Mouse (Mus musculus) liver, postnatal 0 days (tissue): Measurements from ENCODE around the gene Psme4. TPM values are rescaled to one million over a fixed set of nuclear protein-coding genes. Genes with fewer than 3 reads are reported as not detected.

Experiments
- ATAC-seq: fragments of 200-750 bp; cut with Nextera tagmentation; 2 replicates; pipeline ENCODE4 v1.8.0; 2017; ENCODE audit warnings: mild to moderate bottlenecking, moderate library complexity
- DNase-seq: peaks from one replicate; pipeline ENCODE4 v3.0.0-alpha.2; 2016
- H3K27ac ChIP-seq: fragments of 300-500 bp; sonication (generic); 2 replicates; pipeline ENCODE4 v1.5.1; 2014; ENCODE audit warnings: antibody characterized with exemption, moderate library complexity, mild to moderate bottlenecking, low read depth
- H3K27me3 ChIP-seq: fragments of 300-500 bp; sonication (generic); 2 replicates; pipeline ENCODE4 v1.6.1; 2014; ENCODE audit warnings: low read length, control low read depth, mixed read lengths; ENCODE audit not compliant: insufficient read depth
- H3K36me3 ChIP-seq: fragments of 300-500 bp; sonication (generic); replicated peaks from 2 replicates; pipeline ENCODE4 v1.6.1; 2014; ENCODE audit warnings: mild to moderate bottlenecking, control low read depth, low read length, moderate library complexity, mixed read lengths; ENCODE audit not compliant: insufficient read depth
- H3K4me1 ChIP-seq: fragments of 300-500 bp; sonication (generic); 2 replicates; pipeline ENCODE4 v1.6.1; 2014; ENCODE audit warnings: antibody characterized with exemption, mild to moderate bottlenecking, control low read depth; ENCODE audit not compliant: insufficient read depth
- H3K4me2 ChIP-seq: fragments of 300-500 bp; sonication (generic); 2 replicates; pipeline ENCODE4 v1.6.1; 2014; ENCODE audit warnings: low read depth, mild to moderate bottlenecking, low read length, moderate library complexity, mixed read lengths
- H3K4me3 ChIP-seq: fragments of 300-500 bp; sonication (generic); 2 replicates; pipeline ENCODE4 v1.5.1; 2014; ENCODE audit warnings: low read depth, low read length
- H3K9ac ChIP-seq: fragments of 300-500 bp; sonication (generic); replicated peaks from 2 replicates; pipeline ENCODE4 v1.6.1; 2014; ENCODE audit warnings: mild to moderate bottlenecking, moderate library complexity
- H3K9me3 ChIP-seq: fragments of 300-500 bp; sonication (generic); 2 replicates; pipeline ENCODE4 v1.6.1; 2016; ENCODE audit warnings: mild to moderate bottlenecking, control low read depth, low read length, mixed read lengths
- CTCF ChIP-seq: sonication (generic); IDR thresholded peaks from 2 replicates; pipeline ENCODE4 v1.5.1; 2016; ENCODE audit warnings: antibody characterized with exemption, low read depth
- EP300 ChIP-seq: IDR thresholded peaks from 2 replicates; pipeline ENCODE4 v1.6.1; 2016; ENCODE audit warnings: antibody characterized with exemption, low read depth, mild to moderate bottlenecking
- WGBS: fragments of 180-500 bp; shearing (Covaris S2); extraction: QIAGEN DNeasy Blood & Tissue Kit; methylation state at CpG from one replicate; pipeline ENCODE4 v1.1.7; 2014; ENCODE audit not compliant: insufficient replicate concordance; 5-methylcytosine and 5-hydroxymethylcytosine counted together
- polyA plus RNA-seq: library from polyadenylated mRNA; unstranded; fragments of >200 nt; fragmentation: Nextera tagmentation; extraction: Ambion mirVana; gene quantifications from 2 replicates; pipeline ENCODE4 v1.2.1, GENCODE M21; 2015

The Psme4 gene
- polyA plus RNA-seq, 1 experiment from 2014 or later, result 7.8 TPM

DNA sequence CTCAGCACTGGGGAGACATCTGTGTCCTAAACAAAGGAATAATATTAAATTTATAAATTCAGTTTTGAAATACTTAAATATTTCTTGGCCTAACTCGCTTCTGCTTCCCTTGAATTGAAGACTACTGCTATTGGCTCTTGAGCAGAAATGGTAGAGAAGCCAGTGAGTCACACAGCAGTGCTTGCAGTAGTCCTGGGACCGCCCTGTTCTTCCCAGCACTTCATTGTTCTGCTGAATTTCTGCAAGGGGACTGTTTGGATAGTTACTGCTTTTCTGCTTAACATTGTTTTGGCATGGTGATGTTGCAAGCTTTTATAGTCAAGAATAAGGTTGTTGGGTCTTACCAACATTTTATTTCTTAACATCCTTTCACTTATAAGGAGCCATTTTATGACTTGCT, 25.7 kb downstream of the Psme4 start:
- H3K27me3 ChIP-seq, result no peaks in the 10 kb centered on the region
- DNase-seq, result no peak
- no peak overlapping the region for H3K9ac ChIP-seq
- H3K36me3 ChIP-seq, result 0 out of 2 replicates have a peak, but pooled peaks cover 8% of the 10 kb centered on the region
- no peak overlapping the region for H3K4me3 ChIP-seq
- no peak overlapping the region for H3K4me2 ChIP-seq
- TF ChIP-seq EP300 (no peak), CTCF (no peak)
- H3K9me3 ChIP-seq, result no peaks in the 10 kb centered on the region
- no peak overlapping the region for H3K27ac ChIP-seq
- WGBS, result 87% methylated on average over 2 of the region's 2 CpGs
- H3K4me1 ChIP-seq, result no peaks in the 10 kb centered on the region
- ATAC-seq, result no peak

DNA sequence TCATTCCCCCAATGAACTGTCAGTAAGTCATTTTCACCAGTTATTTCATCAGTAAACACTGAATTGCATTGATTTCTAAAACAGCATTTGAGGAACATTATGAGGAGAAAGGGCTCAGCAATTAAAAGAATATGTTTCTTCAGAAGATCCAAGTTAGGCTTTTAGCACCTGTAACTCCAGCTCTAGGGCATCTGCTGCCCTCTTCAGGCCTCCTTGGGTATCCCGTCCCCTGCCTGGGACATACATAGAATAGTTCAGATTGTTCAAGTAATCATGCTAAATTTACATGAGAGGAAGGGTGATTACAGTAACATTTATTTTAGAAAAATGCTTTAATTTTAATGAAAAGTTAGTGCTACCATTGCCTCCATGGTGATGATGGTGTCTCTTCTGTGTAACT, 28.0 kb downstream of the Psme4 start:
- 0 out of 2 replicates have a peak, but pooled peaks cover 3% of the 10 kb centered on the region for H3K36me3 ChIP-seq
- no peaks in the 10 kb centered on the region for H3K4me1 ChIP-seq
- 66% methylated on average over 1 of the region's 1 CpGs for WGBS
- ATAC-seq (0 out of 2 replicates have a peak, but pooled peaks have one; percentile 56), DNase-seq (peak; percentile 63)
- no peaks in the 10 kb centered on the region for H3K9me3 ChIP-seq
- no peaks in the 10 kb centered on the region for H3K27me3 ChIP-seq
- no peak overlapping the region for H3K27ac ChIP-seq
- TF ChIP-seq CTCF, result peak; percentile 83
- TF ChIP-seq EP300, result no peak
- no peak overlapping the region for H3K4me2 ChIP-seq
- H3K4me3 ChIP-seq, result no peak overlapping the region
- no peak overlapping the region for H3K9ac ChIP-seq

DNA sequence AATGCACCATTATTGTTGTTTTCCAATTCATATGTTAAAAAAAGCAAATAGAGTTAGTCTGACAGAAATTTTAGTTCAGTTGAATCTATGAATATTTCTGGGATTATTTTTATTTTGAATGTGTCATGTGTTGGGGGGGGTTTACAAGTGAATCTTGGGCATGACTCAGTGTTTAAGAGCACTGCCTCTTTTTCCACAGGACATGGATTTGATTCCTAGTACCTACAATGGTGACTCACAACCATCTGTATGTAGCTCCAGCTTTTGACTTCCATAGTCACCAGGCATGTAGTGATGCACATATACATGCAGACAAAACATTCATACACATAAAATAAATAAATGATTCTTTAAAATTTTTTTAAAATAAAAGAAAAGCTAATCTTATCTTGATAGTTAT, 28.6 kb downstream of the Psme4 start:
- H3K9me3 ChIP-seq, result no peaks in the 10 kb centered on the region
- H3K4me3 ChIP-seq, result no peak overlapping the region
- peaks cover 4% of the 10 kb centered on the region; the same call in 1 of the 2 replicates for H3K36me3 ChIP-seq
- no peak overlapping the region for H3K9ac ChIP-seq
- no peaks in the 10 kb centered on the region for H3K27me3 ChIP-seq
- no peak overlapping the region for H3K4me2 ChIP-seq
- no peaks in the 10 kb centered on the region for H3K4me1 ChIP-seq
- no peak for TF ChIP-seq EP300
- no peak for TF ChIP-seq CTCF
- no peak for DNase-seq
- no peak for ATAC-seq
- H3K27ac ChIP-seq, result no peak overlapping the region

DNA sequence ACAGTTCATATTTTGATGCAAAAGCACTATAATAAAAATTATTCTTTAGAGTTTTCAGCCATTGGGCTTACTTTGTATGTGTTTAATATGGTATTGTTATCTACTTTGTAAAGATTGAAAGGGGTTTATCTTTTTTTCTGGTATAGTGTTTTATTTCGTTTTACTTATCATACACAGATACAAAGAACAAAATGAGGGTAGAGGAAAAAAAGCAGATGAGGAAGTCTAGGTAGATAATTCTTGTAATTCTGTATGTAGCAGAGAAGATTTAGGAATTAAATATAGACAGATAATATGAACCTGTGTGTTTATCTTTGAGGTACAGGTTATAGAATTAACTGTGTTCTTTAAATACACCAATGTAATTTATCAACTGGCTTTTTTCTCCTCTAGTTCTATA, 30.9 kb downstream of the Psme4 start:
- DNase-seq, result no peak
- Histone ChIP-seq H3K4me1 (no peaks in the 10 kb centered on the region), H3K9me3 (no peaks in the 10 kb centered on the region), H3K4me3 (no peak overlapping the region), H3K36me3 (peaks cover 6% of the 10 kb centered on the region; the same call in 1 of the 2 replicates), H3K9ac (no peak overlapping the region), H3K27ac (no peak overlapping the region), H3K4me2 (no peak overlapping the region), H3K27me3 (no peaks in the 10 kb centered on the region)
- TF ChIP-seq EP300, result no peak
- TF ChIP-seq CTCF, result no peak
- WGBS, result 57% methylated on average over 1 of the region's 1 CpGs
- ATAC-seq, result no peak

DNA sequence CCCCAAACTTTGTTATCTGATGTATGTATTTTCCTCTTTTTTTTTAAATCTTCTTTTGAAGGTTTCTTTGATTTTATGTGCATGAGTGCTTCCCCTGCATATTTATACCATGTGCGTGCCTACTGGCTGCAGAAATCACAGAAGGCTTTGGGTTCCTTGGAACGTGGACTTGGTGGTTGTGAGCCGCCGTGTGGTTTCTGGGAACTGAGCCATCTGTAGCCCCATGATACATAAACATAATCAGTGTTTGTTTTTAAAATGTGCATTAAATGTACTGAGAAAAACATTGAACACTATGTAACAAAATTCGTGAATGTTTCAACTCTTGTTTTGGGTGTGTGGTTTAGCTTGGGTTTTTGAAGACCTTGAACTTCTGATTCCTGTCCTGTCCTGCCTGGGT, 49.6 kb downstream of the Psme4 start:
- H3K27me3 ChIP-seq, result no peaks in the 10 kb centered on the region
- no peak for TF ChIP-seq EP300
- no peak for TF ChIP-seq CTCF
- no peaks in the 10 kb centered on the region for H3K4me1 ChIP-seq
- no peak overlapping the region for H3K27ac ChIP-seq
- DNase-seq, result no peak
- H3K4me2 ChIP-seq, result no peak overlapping the region
- H3K9ac ChIP-seq, result no peak overlapping the region
- ATAC-seq, result no peak
- H3K9me3 ChIP-seq, result no peaks in the 10 kb centered on the region
- 91% methylated on average over 5 of the region's 5 CpGs for WGBS
- H3K4me3 ChIP-seq, result no peak overlapping the region
- H3K36me3 ChIP-seq, result peaks cover 52% of the 10 kb centered on the region

DNA sequence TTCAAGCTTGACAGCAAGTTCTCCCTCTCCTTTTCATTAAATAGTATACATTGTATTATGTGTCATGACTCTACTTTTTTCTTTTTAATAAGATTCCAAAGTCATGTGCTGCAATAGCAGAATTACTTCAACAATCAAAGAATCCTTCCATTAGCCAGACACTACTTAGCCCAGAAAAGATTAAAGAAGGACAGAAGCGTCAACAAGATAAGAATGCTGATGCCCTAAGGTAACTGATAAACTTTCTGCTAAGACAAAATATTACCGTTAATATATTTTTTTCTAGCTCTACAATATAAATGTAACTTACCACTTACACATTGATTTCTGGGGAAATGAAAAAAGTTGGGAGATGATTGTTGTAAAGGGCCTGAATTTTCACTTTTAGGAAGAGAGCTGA, 67.3 kb downstream of the Psme4 start:
- TF ChIP-seq CTCF, result no peak
- TF ChIP-seq EP300, result no peak
- no peaks in the 10 kb centered on the region for H3K4me1 ChIP-seq
- H3K4me2 ChIP-seq, result no peak overlapping the region
- no peak overlapping the region for H3K27ac ChIP-seq
- H3K4me3 ChIP-seq, result no peak overlapping the region
- no peaks in the 10 kb centered on the region for H3K9me3 ChIP-seq
- DNase-seq, result no peak
- H3K27me3 ChIP-seq, result no peaks in the 10 kb centered on the region
- H3K9ac ChIP-seq, result no peak overlapping the region
- ATAC-seq, result no peak
- WGBS, result 74% methylated on average over 2 of the region's 2 CpGs
- H3K36me3 ChIP-seq, result peaks cover 39% of the 10 kb centered on the region

DNA sequence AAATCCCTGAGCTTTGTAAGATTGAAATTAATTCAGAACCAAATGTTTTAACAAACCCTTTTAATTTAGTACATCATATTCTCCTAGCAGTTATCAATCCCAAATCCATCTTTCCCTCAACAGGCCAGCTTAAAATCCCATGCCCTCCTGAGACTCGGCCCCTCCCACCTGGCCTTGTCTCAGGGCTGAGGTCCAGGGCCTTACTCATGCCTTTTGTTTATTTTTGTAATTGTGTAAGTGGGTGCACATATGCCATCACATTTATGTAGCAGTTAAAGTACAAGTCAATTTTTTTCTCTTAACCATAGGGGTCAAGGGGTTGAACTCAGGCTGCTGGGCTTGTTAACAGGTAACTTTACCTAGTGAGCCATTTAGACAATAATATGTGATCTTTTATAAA, 72.8 kb downstream of the Psme4 start:
- Histone ChIP-seq H3K9me3 (no peaks in the 10 kb centered on the region), H3K4me3 (no peak overlapping the region), H3K4me2 (no peak overlapping the region), H3K9ac (no peak overlapping the region), H3K36me3 (peaks cover 25% of the 10 kb centered on the region), H3K27me3 (no peaks in the 10 kb centered on the region), H3K27ac (no peak overlapping the region), H3K4me1 (no peaks in the 10 kb centered on the region)
- peak; percentile 18 for DNase-seq
- 72% methylated on average over 1 of the region's 1 CpGs for WGBS
- TF ChIP-seq CTCF (no peak), EP300 (no peak)
- peak; percentile 84 for ATAC-seq
